Mouse (Mus musculus) intestine, embryonic 16.5 days (tissue): ENCODE data around the gene Mxd1. TPM values are rescaled to one million over a fixed set of nuclear protein-coding genes. Genes with fewer than 3 reads are reported as not detected.

Source experiments
- ATAC-seq: fragments of 200-750 bp; cut with Nextera tagmentation; 2 replicates; pipeline ENCODE4 v1.8.0; 2017; ENCODE audit warnings: moderate TSS enrichment, moderate library complexity
- H3K27ac ChIP-seq: fragments of 300-500 bp; sonication (generic); 2 replicates; pipeline ENCODE4 v1.5.1; 2014; ENCODE audit warnings: mild to moderate bottlenecking, low read length
- H3K27me3 ChIP-seq: fragments of 300-500 bp; sonication (generic); replicated peaks from 2 replicates; pipeline ENCODE4 v1.6.1; 2014; ENCODE audit warnings: low read length, control low read depth, mixed read lengths; ENCODE audit not compliant: control insufficient read depth, insufficient read depth
- H3K36me3 ChIP-seq: fragments of 300-500 bp; sonication (generic); 2 replicates; pipeline ENCODE4 v1.6.1; 2014; ENCODE audit warnings: low read length, control low read depth; ENCODE audit not compliant: control insufficient read depth, insufficient read depth
- H3K4me1 ChIP-seq: fragments of 300-500 bp; sonication (generic); 2 replicates; pipeline ENCODE4 v1.6.1; 2014; ENCODE audit warnings: low read length, control low read depth, mixed read lengths; ENCODE audit not compliant: control insufficient read depth, insufficient read depth
- H3K4me2 ChIP-seq: fragments of 300-500 bp; sonication (generic); 2 replicates; pipeline ENCODE4 v1.6.1; 2014; ENCODE audit warnings: low read depth, low read length, control low read depth
- H3K4me3 ChIP-seq: fragments of 300-500 bp; sonication (generic); 2 replicates; pipeline ENCODE4 v1.5.1; 2014; ENCODE audit warnings: mild to moderate bottlenecking, low read length
- H3K9ac ChIP-seq: fragments of 300-500 bp; sonication (generic); 2 replicates; pipeline ENCODE4 v1.6.1; 2014; ENCODE audit warnings: low read depth, low read length
- H3K9me3 ChIP-seq: fragments of 300-500 bp; sonication (generic); 2 replicates; pipeline ENCODE4 v1.6.1; 2016; ENCODE audit warnings: low read length, control low read depth; ENCODE audit not compliant: control insufficient read depth
- WGBS: fragments of 180-500 bp; shearing (Covaris S2); extraction: QIAGEN DNeasy Blood & Tissue Kit; methylation state at CpG from one replicate; pipeline ENCODE4 v1.1.7; 2014; 5-methylcytosine and 5-hydroxymethylcytosine counted together
- polyA plus RNA-seq: library from polyadenylated mRNA; unstranded; fragments of >200 nt; fragmentation: Nextera tagmentation; extraction: Ambion mirVana; gene quantifications from 2 replicates; pipeline ENCODE4 v1.2.1, GENCODE M21; 2015

Gene Mxd1
- polyA plus RNA-seq, 1 experiment from 2014 or later, result 15.0 TPM

DNA sequence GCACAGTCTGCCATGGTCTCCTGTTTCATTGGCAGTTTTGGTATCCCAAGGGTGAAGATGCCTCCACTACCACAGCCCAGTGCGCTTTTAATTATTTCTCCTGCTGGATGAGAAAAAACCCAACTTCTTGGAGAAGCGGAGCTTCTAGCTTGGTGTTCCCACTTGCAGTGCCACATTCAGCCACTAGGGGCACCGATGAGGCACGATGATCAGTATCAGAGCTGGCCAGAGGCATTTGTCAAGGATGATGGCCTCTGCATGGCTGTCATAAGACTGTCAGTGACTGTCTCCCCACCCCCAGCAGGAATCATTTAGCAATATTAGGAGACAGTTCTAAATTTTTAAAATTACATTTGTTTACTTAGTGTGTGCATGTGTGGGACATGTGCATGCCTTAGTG lies 69.8 kb downstream of the Mxd1 start:
- Histone ChIP-seq H3K4me3 (no peak overlapping the region), H3K9me3 (no peaks in the 10 kb centered on the region), H3K9ac (no peak overlapping the region), H3K4me1 (peaks cover 16% of the 10 kb centered on the region), H3K27ac (peak overlapping the region; percentile 60), H3K4me2 (no peak overlapping the region), H3K27me3 (no peaks in the 10 kb centered on the region), H3K36me3 (no peaks in the 10 kb centered on the region)
- no peak for ATAC-seq
- WGBS, result 25% methylated on average over 4 of the region's 4 CpGs

DNA sequence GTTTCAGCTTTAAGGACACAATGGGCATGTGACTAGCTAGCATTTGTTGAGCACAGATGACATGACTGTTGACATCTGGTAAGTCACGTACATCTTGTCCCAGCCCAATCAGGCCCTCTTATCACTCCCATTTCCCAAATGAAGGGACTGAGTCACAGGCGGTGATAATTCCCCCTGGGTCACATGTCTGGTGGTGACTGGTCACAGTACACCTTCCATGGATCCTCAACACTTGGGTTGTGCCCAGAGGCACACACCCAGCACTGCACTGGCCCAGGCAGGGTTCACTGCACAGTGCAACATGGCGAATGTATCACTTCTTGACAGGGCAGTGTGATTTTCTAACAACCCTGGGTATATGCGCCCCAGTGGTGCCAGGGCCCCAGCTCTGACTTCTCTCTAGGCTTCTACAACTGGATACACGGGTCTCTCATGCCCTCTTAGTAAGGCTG lies 70.2 kb downstream of the Mxd1 start:
- no peak overlapping the region for H3K4me3 ChIP-seq

More for the DNA sequence above, 70.2 kb downstream of the Mxd1 start:
- Histone ChIP-seq H3K9me3 (no peaks in the 10 kb centered on the region), H3K27ac (peak overlapping the region; percentile 60), H3K36me3 (no peaks in the 10 kb centered on the region), H3K9ac (no peak overlapping the region), H3K27me3 (no peaks in the 10 kb centered on the region), H3K4me2 (no peak overlapping the region), H3K4me1 (peaks cover 16% of the 10 kb centered on the region)
- ATAC-seq, result peak; percentile 26
- 74% methylated on average over 5 of the region's 5 CpGs for WGBS

Other genes starting within 250 kb of the Mxd1 start
- not detected in 2 replicates for gene Gm44790, start 242.5 kb downstream of the Mxd1 start, polyA plus RNA-seq
- gene C87436, start 230.8 kb downstream of the Mxd1 start, polyA plus RNA-seq, result 17.9 and 21.7 TPM in 2 replicates
- 173 and 183 TPM in 2 replicates for gene Pcbp1, start 142.8 kb downstream of the Mxd1 start, polyA plus RNA-seq
- 0.73 and 1.1 TPM in 2 replicates for gene Asprv1, start 41.0 kb downstream of the Mxd1 start, polyA plus RNA-seq
- gene Snrnp27, start 15.4 kb upstream of the Mxd1 start, polyA plus RNA-seq, result 85.1 and 85.3 TPM in 2 replicates
- gene Gmcl1, start 64.2 kb upstream of the Mxd1 start, polyA plus RNA-seq, result 22.1 and 24.3 TPM in 2 replicates
- 538 and 653 TPM in 2 replicates for gene Anxa4, start 124.4 kb upstream of the Mxd1 start, polyA plus RNA-seq
- 7.0 and 8.9 TPM in 2 replicates for gene Aak1, start 180.4 kb upstream of the Mxd1 start, polyA plus RNA-seq